Mouse (Mus musculus) liver, adult 2 months (tissue): ENCODE measurements around the gene Gp1ba. TPM values are rescaled to one million over a fixed set of nuclear protein-coding genes. Genes with fewer than 3 reads are reported as not detected.

Source experiments
- DNase-seq: peaks from one replicate; pipeline ENCODE4 v3.0.0-alpha.2; 2011; ENCODE audit warnings: low read depth, low spot score; ENCODE audit errors: extremely low read depth
- H3K27ac ChIP-seq: fragments of 200-500 bp; replicated peaks from 2 replicates; pipeline ENCODE4 v1.5.1; 2012; ENCODE audit warnings: low read depth, mild to moderate bottlenecking, control low read depth, inconsistent platforms, low read length; ENCODE audit not compliant: insufficient read depth
- H3K27me3 ChIP-seq: fragments of 200-500 bp; 2 replicates; pipeline ENCODE4 v1.6.1; 2012; ENCODE audit warnings: mild to moderate bottlenecking, moderate library complexity, low read length, inconsistent platforms; ENCODE audit not compliant: control insufficient read depth, insufficient read depth
- H3K36me3 ChIP-seq: fragments of 200-500 bp; 2 replicates; pipeline ENCODE4 v1.6.1; 2012; ENCODE audit warnings: low read length, inconsistent platforms; ENCODE audit not compliant: control insufficient read depth, insufficient read depth
- H3K4me1 ChIP-seq: fragments of 200-500 bp; 2 replicates; pipeline ENCODE4 v1.6.1; 2011; ENCODE audit warnings: low read length; ENCODE audit not compliant: control insufficient read depth, insufficient read depth
- H3K4me3 ChIP-seq: fragments of 200-500 bp; 2 replicates; pipeline ENCODE4 v1.5.1; 2011; ENCODE audit warnings: low read depth, mild to moderate bottlenecking, control low read depth, low read length, moderate library complexity; ENCODE audit not compliant: insufficient read depth
- H3K79me2 ChIP-seq: fragments of 200-500 bp; 2 replicates; pipeline ENCODE4 v1.6.1; 2012; ENCODE audit warnings: inconsistent platforms, mild to moderate bottlenecking, low read length, moderate library complexity; ENCODE audit not compliant: control insufficient read depth, insufficient read depth
- H3K9ac ChIP-seq: fragments of 200-500 bp; 2 replicates; pipeline ENCODE4 v1.6.1; 2012; ENCODE audit warnings: low read depth, mild to moderate bottlenecking, control low read depth, inconsistent platforms, low read length
- CTCF ChIP-seq: fragments of 200-500 bp; IDR thresholded peaks from 2 replicates; pipeline ENCODE4 v1.5.1; 2011; ENCODE audit warnings: low read depth, low read length, control low read depth
- POLR2A ChIP-seq: fragments of 200-500 bp; IDR thresholded peaks from 2 replicates; pipeline ENCODE4 v1.6.1; 2011; ENCODE audit warnings: low read length, control low read depth; ENCODE audit not compliant: insufficient read depth; ENCODE audit errors: extremely low read depth
- WGBS: fragments of 180-500 bp; shearing (Covaris S2); methylation state at CpG from one replicate; pipeline ENCODE4 v1.1.7; 2018; 5-methylcytosine and 5-hydroxymethylcytosine counted together
- polyA plus RNA-seq: library from polyadenylated mRNA; depleted of rRNA; stranded (reverse); fragments of >200 nt; gene quantifications from 2 replicates; pipeline ENCODE4 v1.2.3, GENCODE M21; 2012
- total RNA-seq: library from RNA; depleted of rRNA; stranded (reverse); fragments of >200 nt; gene quantifications from 2 replicates; pipeline ENCODE4 v1.2.3, GENCODE M21; 2014

The Gp1ba gene
- total and polyA plus RNA-seq, 2 experiments, result 0.09 TPM; not detected in 1

DNA sequence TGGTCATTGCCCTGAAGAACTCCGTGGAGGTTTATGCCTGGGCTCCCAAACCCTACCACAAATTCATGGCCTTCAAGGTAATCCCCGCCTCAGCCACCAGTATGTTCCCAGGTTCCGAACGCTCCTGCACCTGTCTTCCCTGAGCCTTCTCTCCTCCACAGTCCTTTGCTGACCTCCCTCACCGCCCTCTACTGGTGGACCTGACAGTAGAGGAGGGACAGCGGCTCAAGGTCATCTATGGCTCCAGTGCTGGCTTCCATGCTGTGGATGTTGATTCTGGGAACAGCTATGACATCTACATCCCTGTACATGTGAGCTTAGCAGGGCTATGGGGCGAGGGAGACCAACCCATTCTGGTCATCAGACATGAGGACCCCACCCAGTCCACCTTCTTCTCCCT is 26.4 kb upstream of the Gp1ba start:
- Histone ChIP-seq H3K4me1 (peaks cover 3% of the 10 kb centered on the region; the same call in 1 of the 2 replicates), H3K9ac (no peak overlapping the region)
- no peak for DNase-seq

DNA sequence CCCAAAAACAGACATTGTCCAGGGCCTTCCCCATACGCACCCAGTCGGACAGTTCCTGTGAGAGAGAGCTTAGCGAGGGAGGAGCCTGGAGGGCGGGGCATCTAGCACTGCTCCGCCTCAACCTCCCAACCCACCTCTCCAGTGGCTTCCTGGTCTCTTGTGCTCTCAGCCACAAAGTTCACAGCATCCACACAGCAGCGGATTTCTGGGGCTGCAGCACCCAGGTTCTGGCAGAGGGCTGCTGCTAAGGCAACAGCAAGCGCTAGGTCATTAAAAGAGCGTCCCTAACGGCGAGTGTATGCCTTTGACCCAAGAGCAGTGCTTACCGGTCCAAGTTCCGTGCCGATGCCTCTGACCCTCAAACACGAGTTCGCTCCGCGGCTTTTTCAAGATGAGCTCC is 23.8 kb upstream of the Gp1ba start:
- H3K36me3 ChIP-seq, result peaks cover 3% of the 10 kb centered on the region; the same call in 1 of the 2 replicates
- DNase-seq, result peak; percentile 67
- no peaks in the 10 kb centered on the region for H3K79me2 ChIP-seq
- 10% methylated on average over 17 of the region's 17 CpGs for WGBS
- 0 out of 2 replicates have a peak overlapping the region, but pooled peaks have one; percentile 10 for H3K9ac ChIP-seq
- peaks cover 3% of the 10 kb centered on the region; the same call in 1 of the 2 replicates for H3K4me1 ChIP-seq
- peak overlapping the region; percentile 17; the same call in 1 of the 2 replicates for H3K4me3 ChIP-seq
- TF ChIP-seq CTCF (no peak), POLR2A (no peak)
- H3K27ac ChIP-seq, result no peak overlapping the region
- no peaks in the 10 kb centered on the region for H3K27me3 ChIP-seq

More for the DNA sequence above, 26.4 kb upstream of the Gp1ba start:
- TF ChIP-seq CTCF, result peak; percentile 45
- TF ChIP-seq POLR2A, result no peak
- Histone ChIP-seq H3K36me3 (peaks cover 6% of the 10 kb centered on the region; the same call in 1 of the 2 replicates), H3K27me3 (no peaks in the 10 kb centered on the region), H3K27ac (no peak overlapping the region), H3K79me2 (no peaks in the 10 kb centered on the region), H3K4me3 (no peak overlapping the region)
- WGBS, result 85% methylated on average over 7 of the region's 7 CpGs

DNA sequence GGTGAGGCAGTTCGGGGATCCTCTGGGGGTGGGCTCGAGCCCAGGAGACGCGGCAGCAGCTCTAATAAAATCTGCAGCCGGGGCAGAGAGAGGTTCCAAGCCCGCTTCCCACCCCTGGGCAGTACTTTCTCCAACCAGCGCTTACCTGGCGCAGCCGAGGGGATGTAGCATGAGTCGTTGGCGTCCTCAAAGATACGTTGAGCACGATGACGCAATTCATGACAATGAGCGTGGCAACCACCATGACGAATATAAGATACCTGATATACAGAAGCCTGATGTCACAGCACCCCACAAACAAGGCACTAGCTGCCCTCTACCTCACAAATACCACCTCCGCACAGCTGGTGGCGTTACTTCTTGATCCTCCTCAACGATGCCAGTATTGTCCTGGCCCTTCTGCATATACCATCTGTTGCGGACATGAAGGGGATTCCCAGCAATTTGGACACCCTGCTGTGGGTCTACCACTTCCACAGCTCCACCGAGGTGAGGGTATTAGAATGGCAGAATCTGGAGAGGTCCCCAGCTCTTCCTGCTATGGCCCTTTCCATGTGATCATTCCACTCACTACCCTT is 23.3 kb upstream of the Gp1ba start, which contains the start of gene 4930544D05Rik:
4930544D05Rik (plus strand) TSS at position 333 of the 578 bp plus-strand sequence.
- Histone ChIP-seq H3K4me3 (peak within 1 kb of the TSS; percentile 17; the same call in 1 of the 2 replicates), H3K4me1 (peaks cover 3% of the 10 kb centered on the region; the same call in 1 of the 2 replicates), H3K36me3 (peaks cover 3% of the 10 kb centered on the region; the same call in 1 of the 2 replicates), H3K9ac (0 out of 2 replicates have a peak within 1 kb of the TSS, but pooled peaks have one; percentile 10), H3K27me3 (no peaks in the 10 kb centered on the region), H3K27ac (no peak within 1 kb of the TSS), H3K79me2 (no peaks in the 10 kb centered on the region)
- DNase-seq, result no peak
- WGBS, result 46% methylated on average over 21 of the region's 21 CpGs
- TF ChIP-seq CTCF (no peak), POLR2A (no peak)

DNA sequence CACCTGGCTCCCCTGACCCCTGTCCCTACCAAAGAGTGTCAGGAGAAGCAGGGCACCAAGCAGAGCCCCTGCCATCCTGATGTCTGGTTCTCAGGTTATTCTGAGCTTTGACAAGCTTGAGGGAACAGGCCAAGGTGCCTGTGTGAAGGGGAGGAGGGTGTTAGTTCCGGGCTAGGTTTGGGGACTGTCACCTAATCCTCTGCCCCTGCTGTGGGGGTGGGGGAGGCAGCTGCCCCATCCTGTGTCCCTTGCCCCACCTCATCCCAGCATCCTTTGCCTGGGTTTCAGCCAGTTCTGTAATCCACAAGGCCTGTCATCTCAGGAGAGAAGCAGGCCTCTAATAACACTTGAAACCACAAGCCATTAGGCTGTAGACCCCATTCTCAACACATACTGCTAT is 19.8 kb upstream of the Gp1ba start, which contains the start of gene Chrne:
Chrne (minus strand) TSS at position 116 of the 400 bp plus-strand sequence.
- Histone ChIP-seq H3K4me1 (peaks cover 3% of the 10 kb centered on the region; the same call in 1 of the 2 replicates), H3K36me3 (no peaks in the 10 kb centered on the region), H3K4me3 (no peak within 1 kb of the TSS), H3K27ac (no peak within 1 kb of the TSS), H3K9ac (no peak within 1 kb of the TSS), H3K79me2 (no peaks in the 10 kb centered on the region), H3K27me3 (no peaks in the 10 kb centered on the region)
- DNase-seq, result no peak
- WGBS, result 77% methylated on average over 1 of the region's 1 CpGs
- TF ChIP-seq POLR2A (no peak), CTCF (no peak)

DNA sequence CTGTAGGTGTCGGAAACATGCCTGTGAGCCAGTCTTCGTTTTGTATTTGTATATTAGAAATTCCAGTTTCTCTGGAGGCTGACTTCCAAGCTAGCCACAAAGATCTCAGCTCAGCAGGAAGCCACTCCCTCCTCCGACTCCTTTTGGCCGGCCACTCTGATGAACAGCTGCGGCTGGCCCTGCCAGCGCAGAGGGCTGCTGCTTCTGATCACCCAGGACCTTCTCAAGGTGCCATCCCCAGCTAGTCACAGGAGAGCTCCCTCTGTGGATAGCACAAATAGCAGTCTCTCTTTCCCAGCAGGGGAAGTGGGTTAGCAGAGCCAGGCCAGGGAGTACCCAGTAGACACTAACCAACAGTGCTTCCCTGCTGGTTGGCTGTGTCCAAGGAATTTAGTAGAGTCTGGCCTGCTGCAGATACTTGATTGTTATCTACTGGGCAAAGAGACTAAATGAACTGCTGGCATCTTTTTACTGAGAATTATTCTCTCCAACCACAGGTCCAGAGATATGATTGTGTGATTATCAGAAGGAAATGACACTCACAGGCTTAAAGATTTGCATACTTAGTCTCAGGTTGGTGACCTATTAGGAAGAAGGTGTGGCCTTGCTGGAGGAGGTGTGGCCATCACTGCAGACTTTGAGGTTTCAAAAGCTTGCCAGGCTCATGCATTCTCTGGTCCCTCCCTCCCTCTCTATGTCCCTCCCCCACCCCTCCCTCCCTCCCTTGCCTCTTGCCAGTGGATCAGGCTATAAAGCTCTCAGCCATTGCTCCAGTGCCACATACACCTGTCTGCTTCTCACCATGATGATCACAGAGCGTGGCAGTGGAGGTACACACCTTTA is 16.7 kb upstream of the Gp1ba start:
- no peak overlapping the region for H3K27ac ChIP-seq
- TF ChIP-seq CTCF, result no peak
- TF ChIP-seq POLR2A, result no peak
- H3K4me1 ChIP-seq, result 0 out of 2 replicates have a peak, but pooled peaks cover 5% of the 10 kb centered on the region
- peak; percentile 58 for DNase-seq
- H3K4me3 ChIP-seq, result no peak overlapping the region
- WGBS, result 76% methylated on average over 7 of the region's 7 CpGs
- no peaks in the 10 kb centered on the region for H3K27me3 ChIP-seq
- H3K9ac ChIP-seq, result no peak overlapping the region
- no peaks in the 10 kb centered on the region for H3K36me3 ChIP-seq
- no peaks in the 10 kb centered on the region for H3K79me2 ChIP-seq
